Mouse (Mus musculus) embryonic facial prominence, embryonic 15.5 days (tissue): ENCODE measurements at regions not wholly inside any gene's neighbourhood (a gene's known extent, or its start where the extent isn't known, plus 50 kb on each side); places are given as distances from the start of the nearest gene placed in this dataset.

ENCODE experiments used
- ATAC-seq: fragments of 200-750 bp; cut with Nextera tagmentation; 2 replicates; pipeline ENCODE4 v1.8.0; 2017; ENCODE audit warnings: low read depth, moderate TSS enrichment; ENCODE audit not compliant: insufficient number of reproducible peaks, low FRiP score, low TSS enrichment
- H3K27ac ChIP-seq: fragments of 300-500 bp; sonication (generic); replicated peaks from 2 replicates; pipeline ENCODE4 v1.5.1; 2015; ENCODE audit warnings: mild to moderate bottlenecking, inconsistent platforms
- H3K27me3 ChIP-seq: fragments of 300-500 bp; sonication (generic); 2 replicates; pipeline ENCODE4 v1.6.1; 2015; ENCODE audit warnings: inconsistent platforms
- H3K36me3 ChIP-seq: fragments of 300-500 bp; sonication (generic); 2 replicates; pipeline ENCODE4 v1.6.1; 2015; ENCODE audit warnings: mild to moderate bottlenecking, inconsistent platforms
- H3K4me1 ChIP-seq: fragments of 300-500 bp; sonication (generic); 2 replicates; pipeline ENCODE4 v1.6.1; 2015; ENCODE audit warnings: inconsistent platforms
- H3K4me2 ChIP-seq: fragments of 300-500 bp; sonication (generic); replicated peaks from 2 replicates; pipeline ENCODE4 v1.6.1; 2015; ENCODE audit warnings: mild to moderate bottlenecking, inconsistent platforms
- H3K4me3 ChIP-seq: fragments of 300-500 bp; sonication (generic); replicated peaks from 2 replicates; pipeline ENCODE4 v1.5.1; 2015; ENCODE audit warnings: mild to moderate bottlenecking, inconsistent platforms
- H3K9ac ChIP-seq: fragments of 300-500 bp; sonication (generic); 2 replicates; pipeline ENCODE4 v1.6.1; 2015; ENCODE audit warnings: inconsistent platforms
- H3K9me3 ChIP-seq: fragments of 300-500 bp; sonication (generic); replicated peaks from 2 replicates; pipeline ENCODE4 v1.6.1; 2016; ENCODE audit warnings: inconsistent platforms
- WGBS: fragments of 180-500 bp; shearing (Covaris S2); methylation state at CpG from one replicate; pipeline ENCODE4 v1.1.7; 2015; 5-methylcytosine and 5-hydroxymethylcytosine counted together

DNA sequence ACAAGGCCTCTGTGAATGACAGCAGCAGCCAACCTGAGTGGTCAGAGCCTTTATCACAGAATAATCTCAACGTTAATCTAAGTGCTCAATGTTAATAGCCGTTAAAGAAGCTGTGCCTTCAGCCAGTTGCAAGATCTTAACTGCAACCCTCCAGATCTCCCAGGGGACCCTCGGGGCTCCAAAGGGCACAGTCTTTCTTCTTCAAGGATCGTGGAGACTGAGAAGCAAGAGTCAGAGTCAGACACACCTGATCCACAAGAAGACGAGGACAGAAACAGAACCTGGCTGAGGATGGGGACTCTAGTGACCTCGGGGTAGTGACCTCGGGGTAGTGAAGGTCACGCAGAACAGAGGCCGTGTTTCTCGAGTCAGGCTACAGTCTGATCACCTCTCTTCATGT, 206.0 kb downstream of the Sptssa start:
- Histone ChIP-seq H3K27me3 (no peaks in the 10 kb centered on the region), H3K27ac (no peak overlapping the region), H3K4me3 (no peak overlapping the region), H3K4me1 (no peaks in the 10 kb centered on the region; the same call in 1 of the 2 replicates), H3K4me2 (no peak overlapping the region), H3K36me3 (no peaks in the 10 kb centered on the region), H3K9me3 (no peaks in the 10 kb centered on the region), H3K9ac (no peak overlapping the region)
- 58% methylated on average over 10 of the region's 10 CpGs for WGBS
- no peak for ATAC-seq

DNA sequence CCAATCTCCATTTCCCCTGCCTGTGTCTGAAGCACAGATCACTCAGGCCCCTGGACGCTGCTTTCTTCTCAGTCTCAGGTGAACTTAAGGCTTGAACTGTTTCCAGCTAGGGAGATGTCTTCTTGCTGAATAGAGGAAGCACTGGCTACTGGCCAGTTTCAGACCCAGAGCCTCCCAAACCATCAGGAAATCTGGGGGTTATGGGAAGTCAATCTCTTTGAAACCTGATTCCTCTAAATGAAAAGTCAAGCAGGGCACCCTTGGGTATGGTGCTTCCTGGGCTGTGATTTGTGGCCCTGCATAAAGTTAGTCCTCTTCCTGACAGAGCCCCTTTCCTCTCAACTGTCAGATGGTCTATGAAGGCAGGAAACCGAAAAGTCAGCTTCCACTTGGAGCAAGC, 208.2 kb downstream of the Sptssa start:
- no peak for ATAC-seq
- no peaks in the 10 kb centered on the region for H3K36me3 ChIP-seq
- WGBS, result 65% methylated on average over 2 of the region's 2 CpGs

DNA sequence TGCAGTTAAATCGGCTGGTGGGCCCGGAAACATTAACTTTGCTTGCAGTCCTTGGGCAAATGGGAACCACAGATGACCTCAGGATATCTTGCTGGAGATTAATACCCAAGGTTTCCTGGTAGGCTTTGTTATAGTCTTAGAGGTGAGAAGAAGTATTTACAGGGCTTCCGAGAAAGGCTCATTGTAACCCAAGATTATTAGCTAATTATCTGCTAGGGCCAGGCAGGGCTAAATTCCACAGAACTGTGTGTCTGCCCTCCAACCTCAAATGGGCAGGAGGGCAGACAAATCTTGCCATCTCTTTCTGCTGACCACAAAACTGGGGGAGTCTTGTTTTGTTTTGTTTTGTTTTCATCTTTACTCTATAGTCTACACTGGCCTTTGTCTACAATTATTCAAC, 209.0 kb downstream of the Sptssa start:
- H3K27ac ChIP-seq, result no peak overlapping the region
- H3K27me3 ChIP-seq, result no peaks in the 10 kb centered on the region
- no peak for ATAC-seq
- H3K4me2 ChIP-seq, result no peak overlapping the region
- no peaks in the 10 kb centered on the region for H3K36me3 ChIP-seq
- H3K9me3 ChIP-seq, result no peaks in the 10 kb centered on the region
- H3K4me1 ChIP-seq, result peaks cover 13% of the 10 kb centered on the region
- H3K4me3 ChIP-seq, result no peak overlapping the region
- no peak overlapping the region for H3K9ac ChIP-seq
- 62% methylated on average over 3 of the region's 3 CpGs for WGBS

More for the DNA sequence above, 208.2 kb downstream of the Sptssa start:
- H3K27me3 ChIP-seq, result no peaks in the 10 kb centered on the region
- no peak overlapping the region for H3K4me2 ChIP-seq
- H3K4me3 ChIP-seq, result no peak overlapping the region
- H3K4me1 ChIP-seq, result peaks cover 11% of the 10 kb centered on the region
- H3K9me3 ChIP-seq, result no peaks in the 10 kb centered on the region
- no peak overlapping the region for H3K27ac ChIP-seq
- no peak overlapping the region for H3K9ac ChIP-seq

DNA sequence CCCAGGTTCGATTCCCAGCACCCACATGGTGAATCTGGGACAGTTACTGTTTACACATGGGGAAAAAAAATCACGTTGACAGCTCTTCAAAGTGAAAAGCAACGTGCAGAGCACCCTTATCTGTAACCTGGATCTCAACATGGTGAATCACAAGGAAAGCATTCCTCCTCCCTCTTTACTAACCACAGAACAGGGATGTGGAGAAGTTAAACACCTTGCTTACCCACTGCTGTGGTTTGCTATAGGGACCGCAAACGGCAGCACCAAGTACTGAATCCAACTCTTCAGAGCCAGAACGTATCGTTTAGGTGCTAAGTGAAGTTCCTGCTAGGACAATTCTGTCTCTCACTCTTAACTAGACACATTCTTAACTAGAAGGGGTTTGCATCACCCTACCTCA, 210.0 kb downstream of the Sptssa start:
- H3K4me1 ChIP-seq, result peaks cover 13% of the 10 kb centered on the region
- 81% methylated on average over 7 of the region's 7 CpGs for WGBS
- H3K27me3 ChIP-seq, result no peaks in the 10 kb centered on the region
- ATAC-seq, result no peak
- H3K4me3 ChIP-seq, result no peak overlapping the region
- H3K4me2 ChIP-seq, result no peak overlapping the region
- no peak overlapping the region for H3K9ac ChIP-seq
- H3K9me3 ChIP-seq, result no peaks in the 10 kb centered on the region
- no peak overlapping the region for H3K27ac ChIP-seq
- no peaks in the 10 kb centered on the region for H3K36me3 ChIP-seq

DNA sequence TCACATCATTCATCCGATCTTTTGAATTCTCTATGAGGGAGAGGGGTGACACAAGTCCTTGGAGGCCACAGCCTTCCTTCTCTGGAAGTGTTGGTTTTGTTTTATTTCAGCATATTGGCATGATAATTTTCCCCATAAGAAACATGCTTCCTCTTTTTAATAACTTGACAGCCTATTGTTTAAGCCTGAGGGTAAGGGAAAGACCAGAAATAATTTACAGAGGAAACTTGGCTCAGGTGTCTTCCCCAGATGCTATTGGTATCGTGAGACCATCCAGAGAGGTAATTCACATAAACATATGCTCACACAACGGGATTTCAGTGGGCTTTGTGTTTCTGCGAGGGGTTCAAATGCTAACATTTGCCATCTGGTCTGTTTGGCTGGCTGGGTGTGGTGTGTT, 212.0 kb downstream of the Sptssa start:
- no peaks in the 10 kb centered on the region for H3K9me3 ChIP-seq
- ATAC-seq, result no peak
- no peak overlapping the region for H3K4me3 ChIP-seq

DNA sequence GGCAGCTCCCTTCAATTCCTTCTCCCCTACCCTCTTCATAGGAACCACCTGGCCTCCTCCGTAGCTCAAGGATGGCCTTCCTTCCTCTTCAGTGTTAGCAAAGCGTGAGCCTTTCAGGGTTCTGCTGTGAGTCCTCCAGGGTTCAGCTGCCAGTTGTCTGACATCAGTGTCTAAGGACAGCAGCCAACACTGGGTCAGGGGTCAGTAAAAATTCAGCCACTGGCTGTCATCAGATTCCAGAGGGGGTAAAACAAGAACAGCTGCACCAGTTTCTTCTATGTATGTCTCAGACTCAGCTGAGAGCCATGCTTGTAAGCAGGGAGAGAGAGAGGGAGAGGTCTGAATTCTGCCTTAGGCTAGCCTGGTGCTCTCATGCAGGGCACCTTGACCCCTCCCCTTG, 213.1 kb downstream of the Sptssa start:
- Histone ChIP-seq H3K9ac (no peak overlapping the region), H3K4me2 (no peak overlapping the region), H3K27ac (no peak overlapping the region), H3K27me3 (no peaks in the 10 kb centered on the region), H3K36me3 (no peaks in the 10 kb centered on the region), H3K9me3 (no peaks in the 10 kb centered on the region), H3K4me1 (peaks cover 13% of the 10 kb centered on the region), H3K4me3 (no peak overlapping the region)
- ATAC-seq, result 0 out of 2 replicates have a peak, but pooled peaks have one; percentile 39
- 56% methylated on average over 2 of the region's 2 CpGs for WGBS

More for the DNA sequence above, 212.0 kb downstream of the Sptssa start:
- H3K36me3 ChIP-seq, result no peaks in the 10 kb centered on the region
- H3K27ac ChIP-seq, result no peak overlapping the region
- no peak overlapping the region for H3K4me2 ChIP-seq
- 23% methylated on average over 4 of the region's 4 CpGs for WGBS
- no peak overlapping the region for H3K9ac ChIP-seq
- peaks cover 13% of the 10 kb centered on the region for H3K4me1 ChIP-seq
- no peaks in the 10 kb centered on the region for H3K27me3 ChIP-seq

DNA sequence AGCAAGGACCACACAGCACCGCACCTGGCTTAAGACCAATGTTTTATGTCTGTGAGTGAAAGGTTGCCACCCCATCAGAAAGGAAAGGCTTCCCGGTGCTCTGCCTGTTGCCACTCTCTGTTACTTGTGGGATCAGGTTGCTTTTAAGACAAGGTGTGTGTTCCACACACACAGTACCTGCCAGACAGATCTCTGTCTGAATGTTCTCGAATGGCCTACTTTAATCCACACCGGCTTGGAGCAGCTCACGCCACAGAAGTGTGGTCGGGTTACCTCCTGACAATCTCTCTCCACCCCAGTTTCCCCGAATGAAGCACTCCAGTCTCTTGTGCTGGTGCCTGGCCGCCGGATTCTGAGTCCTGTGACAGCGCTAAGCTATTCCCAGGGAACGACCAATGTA, 214.0 kb downstream of the Sptssa start:
- 46% methylated on average over 11 of the region's 11 CpGs for WGBS
- H3K36me3 ChIP-seq, result no peaks in the 10 kb centered on the region
- H3K27me3 ChIP-seq, result no peaks in the 10 kb centered on the region
- no peak for ATAC-seq
- H3K4me1 ChIP-seq, result peaks cover 13% of the 10 kb centered on the region
- no peak overlapping the region for H3K9ac ChIP-seq
- no peak overlapping the region for H3K27ac ChIP-seq
- H3K4me2 ChIP-seq, result no peak overlapping the region
- H3K4me3 ChIP-seq, result no peak overlapping the region
- H3K9me3 ChIP-seq, result no peaks in the 10 kb centered on the region

DNA sequence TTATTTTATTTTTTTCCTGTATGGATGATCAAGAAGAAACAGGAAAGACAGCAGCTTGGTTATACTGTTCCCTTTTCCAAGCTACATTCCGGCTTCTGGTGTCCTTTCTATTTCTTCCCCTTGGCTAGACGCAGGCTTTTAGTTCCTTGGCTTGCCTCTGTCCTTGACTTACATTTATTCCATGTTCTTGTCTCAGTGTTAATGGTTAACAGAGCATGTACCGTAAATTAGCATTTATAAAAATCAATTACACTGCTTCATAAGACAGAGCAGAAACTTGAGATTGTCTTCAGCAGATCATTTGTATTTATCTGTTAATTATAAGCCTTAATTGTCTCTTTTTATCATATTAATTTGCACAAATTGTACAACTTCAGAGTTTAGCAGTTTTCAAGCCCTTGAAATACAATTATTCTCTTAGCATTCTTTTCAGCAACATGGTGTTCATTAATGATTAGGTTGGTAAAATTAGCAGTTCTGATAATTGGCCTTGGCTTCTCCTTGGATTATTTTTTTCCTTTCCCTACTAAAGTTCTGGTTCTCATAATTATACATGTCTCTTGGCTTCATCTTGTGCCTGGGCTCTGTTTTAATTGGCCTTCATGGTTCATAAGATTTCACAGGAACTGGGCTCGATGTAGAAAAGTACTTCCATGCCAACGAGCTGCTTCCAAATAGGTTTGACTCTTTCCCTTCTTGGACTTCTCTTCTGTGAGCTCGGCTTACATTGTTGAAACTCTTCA, 215.4 kb downstream of the Sptssa start:
- no peak overlapping the region for H3K9ac ChIP-seq
- no peaks in the 10 kb centered on the region for H3K9me3 ChIP-seq
- no peaks in the 10 kb centered on the region for H3K27me3 ChIP-seq
- ATAC-seq, result no peak
- no peak overlapping the region for H3K4me3 ChIP-seq
- no peak overlapping the region for H3K4me2 ChIP-seq
- H3K4me1 ChIP-seq, result peaks cover 13% of the 10 kb centered on the region
- no peak overlapping the region for H3K27ac ChIP-seq
- no peaks in the 10 kb centered on the region for H3K36me3 ChIP-seq
- 71% methylated on average over 6 of the region's 6 CpGs for WGBS

DNA sequence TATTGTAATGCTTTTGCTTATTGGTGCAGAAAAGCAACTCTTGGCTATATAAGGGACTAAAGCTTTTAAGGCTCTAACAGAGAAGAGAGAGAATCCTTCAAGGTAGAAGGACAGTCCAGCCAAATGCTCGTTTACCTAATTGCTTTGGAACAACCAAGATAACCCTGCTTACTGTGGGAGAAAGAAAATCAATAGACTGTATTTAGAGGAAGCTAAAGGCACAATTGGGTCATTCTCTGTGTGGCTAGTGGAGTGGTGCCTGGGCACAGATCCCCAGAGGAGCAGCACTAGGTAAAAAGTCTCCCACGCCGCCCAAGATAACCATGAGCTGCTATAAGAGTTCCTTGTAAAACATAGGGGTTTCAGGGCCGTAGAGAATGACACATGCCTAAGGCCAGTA, 217.6 kb downstream of the Sptssa start:
- Histone ChIP-seq H3K4me2 (no peak overlapping the region), H3K4me3 (no peak overlapping the region), H3K36me3 (no peaks in the 10 kb centered on the region), H3K4me1 (peaks cover 6% of the 10 kb centered on the region; the same call in 1 of the 2 replicates), H3K9me3 (no peaks in the 10 kb centered on the region), H3K27ac (no peak overlapping the region), H3K9ac (no peak overlapping the region), H3K27me3 (no peaks in the 10 kb centered on the region)
- 71% methylated on average over 4 of the region's 4 CpGs for WGBS
- ATAC-seq, result no peak

DNA sequence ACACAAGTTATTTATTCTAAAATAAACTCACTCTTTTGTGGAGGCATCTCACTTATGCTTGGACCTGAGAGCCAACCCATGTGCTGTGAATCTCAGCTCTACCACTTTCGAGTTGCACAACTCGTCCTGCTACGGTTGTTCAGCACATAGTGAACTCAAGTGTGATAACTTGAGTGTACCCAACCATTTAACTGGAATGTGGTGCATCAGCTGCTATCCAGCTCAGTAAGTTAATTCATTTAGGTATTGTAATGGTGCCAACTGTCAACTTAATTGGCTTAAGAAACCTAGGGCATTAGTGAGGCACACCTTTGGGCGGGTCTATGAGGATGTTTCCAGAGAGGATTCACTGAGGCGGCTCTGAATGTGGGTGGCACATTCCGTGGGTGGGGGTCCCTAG, 221.6 kb upstream of the Egln3 start:
- H3K4me3 ChIP-seq, result no peak overlapping the region
- H3K36me3 ChIP-seq, result no peaks in the 10 kb centered on the region
- WGBS, result 75% methylated on average over 6 of the region's 6 CpGs
- no peaks in the 10 kb centered on the region for H3K4me1 ChIP-seq
- no peaks in the 10 kb centered on the region for H3K9me3 ChIP-seq
- no peaks in the 10 kb centered on the region for H3K27me3 ChIP-seq
- H3K4me2 ChIP-seq, result no peak overlapping the region
- H3K9ac ChIP-seq, result no peak overlapping the region
- ATAC-seq, result no peak
- no peak overlapping the region for H3K27ac ChIP-seq

DNA sequence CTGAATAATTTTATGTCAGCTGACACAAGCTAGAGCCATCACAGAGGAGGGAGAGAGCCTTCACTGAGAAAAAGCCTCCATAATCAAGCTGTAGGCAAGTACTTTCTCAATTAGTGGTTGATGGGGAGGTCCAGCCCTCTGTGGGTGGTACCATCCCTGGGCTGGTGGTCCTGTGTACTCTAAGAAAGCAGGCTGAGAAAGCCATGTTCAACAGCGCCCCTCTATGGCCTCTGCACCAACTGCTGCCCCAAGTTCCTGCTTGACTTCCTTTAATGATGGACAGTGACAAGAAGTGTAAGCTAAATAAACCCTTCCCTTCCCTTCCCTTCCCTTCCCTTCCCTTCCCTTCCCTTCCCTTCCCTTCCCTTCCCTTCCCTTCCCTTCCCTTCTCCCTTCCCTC, 211.2 kb upstream of the Egln3 start:
- Histone ChIP-seq H3K9me3 (no peaks in the 10 kb centered on the region), H3K27ac (no peak overlapping the region), H3K9ac (no peak overlapping the region), H3K27me3 (no peaks in the 10 kb centered on the region), H3K4me2 (no peak overlapping the region), H3K4me1 (no peaks in the 10 kb centered on the region), H3K36me3 (no peaks in the 10 kb centered on the region), H3K4me3 (no peak overlapping the region)
- no peak for ATAC-seq
- 53% methylated on average over 1 of the region's 1 CpGs for WGBS

DNA sequence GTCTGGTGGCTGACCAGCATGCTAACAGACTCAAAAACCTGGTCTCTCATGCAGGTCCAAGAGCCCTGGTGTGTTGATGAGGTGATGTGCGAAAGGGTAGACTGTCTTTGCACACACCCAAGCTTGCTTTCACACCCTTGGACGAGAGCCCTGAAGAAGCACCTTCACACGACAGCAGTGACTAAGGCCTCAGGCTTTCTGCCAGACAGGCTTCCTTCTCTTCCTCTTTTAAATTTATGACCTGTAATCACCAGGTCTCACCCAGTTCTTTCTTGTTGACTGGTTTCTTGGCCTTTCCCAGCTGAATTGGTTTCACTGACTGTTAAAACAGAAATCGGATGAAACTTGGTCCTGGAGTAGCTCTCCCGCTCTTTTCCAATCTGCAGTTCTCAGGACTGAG, 210.5 kb upstream of the Egln3 start:
- H3K4me2 ChIP-seq, result no peak overlapping the region
- H3K27me3 ChIP-seq, result no peaks in the 10 kb centered on the region
- no peaks in the 10 kb centered on the region for H3K9me3 ChIP-seq
- no peak for ATAC-seq
- WGBS, result 83% methylated on average over 5 of the region's 5 CpGs
- H3K9ac ChIP-seq, result no peak overlapping the region
- H3K36me3 ChIP-seq, result no peaks in the 10 kb centered on the region
- no peaks in the 10 kb centered on the region for H3K4me1 ChIP-seq
- no peak overlapping the region for H3K27ac ChIP-seq
- H3K4me3 ChIP-seq, result no peak overlapping the region
